18 mouse cellular contexts compared by ENCODE assay signal in the genomic region with DNA sequence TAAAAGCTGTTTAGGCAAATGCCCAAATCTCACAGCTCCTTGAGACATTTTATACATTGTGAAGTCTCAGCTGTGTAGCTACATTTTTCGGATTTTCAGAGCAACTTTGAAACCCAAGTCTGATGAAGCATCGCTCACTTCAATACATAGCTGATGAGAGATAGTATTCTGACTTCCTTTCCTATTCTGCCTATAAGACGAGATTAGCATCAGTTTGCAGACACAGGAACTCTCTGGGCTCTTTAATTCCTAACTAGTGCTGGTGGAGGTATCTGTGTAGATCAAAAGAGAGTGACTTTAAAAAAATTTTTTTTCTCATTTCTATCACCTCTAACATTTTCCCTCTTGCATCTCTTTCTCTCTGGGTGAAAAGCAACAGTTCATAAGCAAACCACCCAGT. TPM values are rescaled to one million over a fixed set of nuclear protein-coding genes. Genes with fewer than 3 reads are reported as not detected.
"Had no signal": no experiment of that assay in that cellular context is flagged by ENCODE, and none has a peak within 500 bp of the region (broad histone marks: within the 10 kb centered on the region; RNA-seq: fewer than 3 reads in every experiment).

No protein-coding gene starts in this region.

- DNase-seq: lung, adult 18-20 months; lung, embryonic 14.5 days; lung, postnatal 4 days; midbrain, embryonic 14.5 days; right cerebral cortex, postnatal 14 days; thymus, postnatal 14 days; thymus, postnatal 36 days had no signal

- ATAC-seq: midbrain, embryonic 16.5 days had no signal

RNA-seq across cellular contexts. Expression of gene Cd40lg, which starts 26.6 kb away (rescaled TPM):
- total RNA-seq: megakaryocyte-erythroid progenitor cell, adult 5-6 weeks had no signal
- polyA plus RNA-seq: liver, embryonic 16.5 days; lung, embryonic 14.5 days; lung, embryonic 16.5 days; midbrain, embryonic 10.5 days; midbrain, embryonic 12.5 days; midbrain, embryonic 14.5 days; midbrain, embryonic 16.5 days; myocyte; neural tube, embryonic 12.5 days; neural tube, embryonic 14.5 days; stomach, embryonic 15.5 days; stomach, postnatal 0 days had no signal
